Mouse (Mus musculus): ENCODE results near the gene Nbas. TPM values are rescaled to one million over a fixed set of nuclear protein-coding genes. Genes with fewer than 3 reads are reported as not detected.

Gene Nbas
- polyA plus RNA-seq, 3 experiments from 2014 or later: 8.6 to 21.6 (median 10.3) TPM

DNA sequence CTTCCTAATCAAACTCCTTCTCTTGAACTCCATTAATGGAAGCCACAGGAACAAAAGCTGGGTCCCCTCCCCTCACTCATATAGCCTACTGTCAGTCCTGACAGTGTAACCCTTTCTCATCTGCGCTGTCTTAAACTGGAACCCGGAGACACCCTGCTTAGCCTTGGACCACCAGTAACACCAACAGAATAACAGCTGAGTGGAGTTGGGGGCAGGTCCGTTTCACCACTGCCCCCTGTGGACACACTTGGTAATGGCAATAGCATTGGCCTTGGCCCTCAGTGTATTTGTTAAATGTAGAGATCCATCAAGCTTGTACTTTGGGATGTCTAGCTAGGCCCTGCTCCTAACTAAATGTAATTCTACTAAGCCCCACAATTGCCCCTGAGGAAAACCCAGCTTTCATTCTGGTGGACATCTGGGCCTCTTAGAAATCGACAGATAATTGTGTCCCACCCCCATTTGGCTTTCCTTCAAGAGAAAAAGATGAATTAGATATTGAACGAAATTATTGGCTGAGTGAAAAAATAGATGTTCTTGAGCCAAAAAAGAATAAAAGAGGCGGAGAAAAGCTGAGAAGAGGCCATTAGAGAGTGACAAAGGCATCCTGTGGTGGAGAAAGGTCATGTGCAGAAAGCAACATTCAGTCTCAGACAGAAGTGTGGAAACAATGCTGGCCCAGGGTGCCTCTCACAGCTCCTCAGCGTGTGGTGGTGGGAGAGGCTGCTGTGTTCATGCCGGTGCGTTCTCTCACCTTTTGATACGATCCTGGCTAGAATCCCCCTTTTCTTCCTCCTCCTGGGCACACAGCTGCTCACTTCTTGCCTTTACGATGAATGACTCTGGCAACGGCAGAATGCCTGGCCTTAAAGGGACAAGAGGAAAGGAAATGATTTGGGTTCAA lies 358.1 kb downstream of the Nbas start:
- ATAC-seq: no peak

Other genes with a start within 250 kb of the Nbas start
- gene Ddx1, start 19.9 kb upstream of the Nbas start, polyA plus RNA-seq (2017; shearing (Covaris generic)): 100 to 1,000 TPM in 1 of 3 experiments, 10 to 100 TPM in 2; 80.0 to 127 (median 81.4) TPM

Measured in inflammation-experienced regulatory T-cells, adult 6 months (primary cell).